Mouse (Mus musculus): ENCODE results near the gene Rptor. TPM values are rescaled to one million over a fixed set of nuclear protein-coding genes. Genes with fewer than 3 reads are reported as not detected.

Rptor gene
- polyA plus RNA-seq, 1 experiment from 2014 or later, result 9.3 TPM

DNA sequence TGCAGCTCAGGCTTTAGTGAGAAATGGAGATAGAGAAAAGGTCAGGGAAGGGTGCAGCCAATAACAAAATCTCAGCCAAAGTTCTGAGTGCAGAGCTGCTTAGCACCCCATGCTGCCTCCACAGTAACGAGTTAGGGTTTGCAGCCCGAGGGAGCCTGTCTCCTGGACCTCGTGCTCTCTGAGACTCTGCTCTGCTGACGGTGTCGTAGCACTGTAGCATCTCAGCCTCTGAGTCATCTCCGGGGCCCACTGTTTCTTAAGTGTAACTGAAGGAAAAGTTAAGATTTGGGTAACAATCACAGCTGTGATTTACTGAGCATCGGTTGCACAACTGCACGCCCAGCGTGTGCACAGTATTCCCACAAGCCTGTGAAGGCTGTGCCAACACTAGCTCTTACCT is 160.2 kb downstream of the Rptor start:
- no peak overlapping the region for H3K27ac ChIP-seq
- no peak overlapping the region for H3K4me2 ChIP-seq
- no peaks in the 10 kb centered on the region for H3K4me1 ChIP-seq
- H3K4me3 ChIP-seq (replicated peaks), result no peak overlapping the region
- ATAC-seq (ENCODE audit: insufficient read depth, low FRiP score, low read depth), result no peak
- 83% methylated on average over 9 of the region's 9 CpGs for WGBS
- H3K36me3 ChIP-seq, result no peaks in the 10 kb centered on the region
- no peak overlapping the region for H3K9ac ChIP-seq
- no peaks in the 10 kb centered on the region for H3K9me3 ChIP-seq
- H3K27me3 ChIP-seq (replicated peaks), result no peaks in the 10 kb centered on the region

DNA sequence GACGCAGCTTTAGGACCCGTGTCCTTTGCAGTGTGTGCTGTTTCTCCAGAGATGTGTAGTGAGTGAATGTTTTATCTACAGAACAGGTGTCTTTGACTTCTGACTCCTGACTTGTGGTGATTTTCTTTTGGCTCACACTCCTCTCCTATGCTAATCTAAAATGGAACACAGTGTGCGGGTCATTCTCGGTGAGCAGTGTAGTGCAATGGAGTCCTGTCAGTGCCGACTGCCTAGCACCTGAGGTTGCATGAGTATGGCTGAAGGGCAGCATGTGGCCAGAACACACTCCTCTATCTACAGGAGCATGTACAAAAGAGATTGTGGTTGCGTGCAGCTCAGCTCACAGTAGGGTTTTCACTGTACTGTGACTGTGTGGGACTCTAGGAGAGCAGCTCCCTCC is 163.3 kb downstream of the Rptor start:
- Histone ChIP-seq H3K27me3 (replicated peaks) (no peaks in the 10 kb centered on the region), H3K36me3 (no peaks in the 10 kb centered on the region), H3K4me1 (no peaks in the 10 kb centered on the region), H3K9me3 (no peaks in the 10 kb centered on the region), H3K9ac (no peak overlapping the region), H3K4me3 (replicated peaks) (no peak overlapping the region), H3K27ac (no peak overlapping the region), H3K4me2 (no peak overlapping the region)
- 87% methylated on average over 6 of the region's 6 CpGs for WGBS
- no peak for ATAC-seq (ENCODE audit: insufficient read depth, low FRiP score, low read depth)

- no peak for ATAC-seq (ENCODE audit: insufficient read depth, low FRiP score, low read depth)
- 86% methylated on average over 5 of the region's 5 CpGs for WGBS
- no peak overlapping the region for H3K4me3 ChIP-seq (replicated peaks)
Measured at GRCm38 (mm10) chr11:119766782-119767459, 164.2 kb downstream of the Rptor start.

GRCm38 (mm10) chr11:119767525-119767924 is 164.8 kb downstream of the Rptor start:
- WGBS, result 72% methylated on average over 6 of the region's 6 CpGs
- Histone ChIP-seq H3K27ac (no peak overlapping the region), H3K4me3 (replicated peaks) (no peak overlapping the region), H3K36me3 (0 out of 2 replicates have a peak, but pooled peaks cover 4% of the 10 kb centered on the region), H3K4me1 (no peaks in the 10 kb centered on the region), H3K4me2 (no peak overlapping the region), H3K27me3 (replicated peaks) (no peaks in the 10 kb centered on the region), H3K9me3 (no peaks in the 10 kb centered on the region), H3K9ac (no peak overlapping the region)
- no peak for ATAC-seq (ENCODE audit: insufficient read depth, low FRiP score, low read depth)

More at GRCm38 (mm10) chr11:119766782-119767459, 164.2 kb downstream of the Rptor start:
- H3K27ac ChIP-seq, result no peak overlapping the region
- no peak overlapping the region for H3K4me2 ChIP-seq
- H3K4me1 ChIP-seq, result no peaks in the 10 kb centered on the region
- no peaks in the 10 kb centered on the region for H3K27me3 ChIP-seq (replicated peaks)
- no peaks in the 10 kb centered on the region for H3K9me3 ChIP-seq
- 0 out of 2 replicates have a peak, but pooled peaks cover 1% of the 10 kb centered on the region for H3K36me3 ChIP-seq
- no peak overlapping the region for H3K9ac ChIP-seq

GRCm38 (mm10) chr11:119768511-119768910 is 165.8 kb downstream of the Rptor start:
- Histone ChIP-seq H3K4me3 (replicated peaks) (no peak overlapping the region), H3K9ac (no peak overlapping the region), H3K27me3 (replicated peaks) (no peaks in the 10 kb centered on the region), H3K4me2 (no peak overlapping the region), H3K9me3 (no peaks in the 10 kb centered on the region), H3K27ac (no peak overlapping the region), H3K36me3 (0 out of 2 replicates have a peak, but pooled peaks cover 4% of the 10 kb centered on the region), H3K4me1 (no peaks in the 10 kb centered on the region)
- WGBS, result 81% methylated on average over 4 of the region's 4 CpGs
- no peak for ATAC-seq (ENCODE audit: insufficient read depth, low FRiP score, low read depth)

GRCm38 (mm10) chr11:119769666-119770065 is 167.0 kb downstream of the Rptor start:
- ATAC-seq (ENCODE audit: insufficient read depth, low FRiP score, low read depth), result no peak
- 59% methylated on average over 4 of the region's 4 CpGs for WGBS
- no peaks in the 10 kb centered on the region for H3K9me3 ChIP-seq
- no peak overlapping the region for H3K4me2 ChIP-seq
- H3K9ac ChIP-seq, result no peak overlapping the region
- H3K27me3 ChIP-seq (replicated peaks), result no peaks in the 10 kb centered on the region
- no peak overlapping the region for H3K4me3 ChIP-seq (replicated peaks)
- no peaks in the 10 kb centered on the region for H3K4me1 ChIP-seq
- 0 out of 2 replicates have a peak, but pooled peaks cover 4% of the 10 kb centered on the region for H3K36me3 ChIP-seq
- no peak overlapping the region for H3K27ac ChIP-seq

DNA sequence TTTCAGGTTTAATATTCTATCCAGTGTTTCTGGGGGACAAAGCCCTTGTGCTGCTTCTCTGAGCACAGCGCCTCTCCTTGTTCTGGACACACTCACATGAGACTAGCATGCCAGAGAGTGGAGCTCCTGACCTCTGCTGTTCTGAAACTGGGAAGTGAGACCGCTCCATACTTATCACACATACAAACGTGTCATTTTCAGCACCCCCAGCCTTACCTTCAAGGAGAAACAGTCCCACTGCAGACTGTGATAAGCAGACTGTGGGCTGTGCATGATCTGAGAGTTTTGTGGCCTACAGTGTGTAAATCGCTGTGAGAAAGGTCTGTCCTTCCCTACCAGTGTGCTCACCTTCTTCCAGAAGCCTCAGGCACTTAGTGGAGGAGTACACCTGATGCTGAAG is 168.3 kb downstream of the Rptor start:
- no peaks in the 10 kb centered on the region for H3K27me3 ChIP-seq (replicated peaks)
- H3K27ac ChIP-seq, result no peak overlapping the region
- 82% methylated on average over 4 of the region's 4 CpGs for WGBS
- H3K9me3 ChIP-seq, result peaks cover 6% of the 10 kb centered on the region; the same call in 1 of the 2 replicates
- H3K4me3 ChIP-seq (replicated peaks), result no peak overlapping the region
- H3K9ac ChIP-seq, result no peak overlapping the region
- no peak for ATAC-seq (ENCODE audit: insufficient read depth, low FRiP score, low read depth)
- no peaks in the 10 kb centered on the region for H3K4me1 ChIP-seq
- 0 out of 2 replicates have a peak, but pooled peaks cover 4% of the 10 kb centered on the region for H3K36me3 ChIP-seq
- H3K4me2 ChIP-seq, result no peak overlapping the region

- H3K4me1 ChIP-seq, result no peaks in the 10 kb centered on the region
- no peaks in the 10 kb centered on the region for H3K27me3 ChIP-seq (replicated peaks)
- H3K4me2 ChIP-seq, result no peak overlapping the region
- 0 out of 2 replicates have a peak, but pooled peaks cover 4% of the 10 kb centered on the region for H3K36me3 ChIP-seq
- 84% methylated on average over 3 of the region's 3 CpGs for WGBS
- no peak overlapping the region for H3K27ac ChIP-seq
- H3K9me3 ChIP-seq, result peaks cover 9% of the 10 kb centered on the region; the same call in 1 of the 2 replicates
- H3K9ac ChIP-seq, result no peak overlapping the region
- no peak for ATAC-seq (ENCODE audit: insufficient read depth, low FRiP score, low read depth)
- no peak overlapping the region for H3K4me3 ChIP-seq (replicated peaks)
Measured at GRCm38 (mm10) chr11:119772896-119773295, 170.2 kb downstream of the Rptor start.

- Histone ChIP-seq H3K4me3 (replicated peaks) (no peak overlapping the region), H3K27ac (no peak overlapping the region), H3K4me1 (no peaks in the 10 kb centered on the region), H3K9ac (no peak overlapping the region), H3K4me2 (no peak overlapping the region), H3K36me3 (0 out of 2 replicates have a peak, but pooled peaks cover 4% of the 10 kb centered on the region), H3K27me3 (replicated peaks) (no peaks in the 10 kb centered on the region), H3K9me3 (peaks cover 9% of the 10 kb centered on the region; the same call in 1 of the 2 replicates)
- whole genome bisulfite sequencing, result 84% methylated on average over 5 of the region's 5 CpGs
- no peak for ATAC-seq (ENCODE audit: insufficient read depth, low FRiP score, low read depth)
Measured at GRCm38 (mm10) chr11:119775076-119775760, 172.5 kb downstream of the Rptor start.

DNA sequence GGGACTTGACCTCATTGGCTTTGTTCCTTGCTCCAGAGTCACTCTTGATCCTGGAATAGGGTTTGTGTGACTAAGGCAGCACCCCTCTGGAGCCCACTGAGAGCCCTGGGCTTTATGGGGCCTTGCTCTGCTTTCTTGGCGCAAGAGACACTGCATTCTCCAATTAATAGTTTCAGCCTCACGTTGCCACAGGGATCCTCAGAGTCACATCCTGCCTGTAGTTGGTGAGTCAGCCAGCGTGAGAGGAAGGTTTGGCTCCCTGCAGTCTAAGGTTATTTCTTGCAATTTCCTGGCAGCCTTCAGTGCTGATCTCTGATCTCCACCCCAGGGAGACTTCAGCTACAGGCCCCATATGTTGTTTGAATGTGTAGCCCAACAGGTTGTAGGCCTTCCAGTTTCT is 174.5 kb downstream of the Rptor start:
- H3K4me3 ChIP-seq (replicated peaks), result no peak overlapping the region
- peaks cover 9% of the 10 kb centered on the region; the same call in 1 of the 2 replicates for H3K9me3 ChIP-seq
- ATAC-seq (ENCODE audit: insufficient read depth, low FRiP score, low read depth), result no peak
- no peaks in the 10 kb centered on the region for H3K27me3 ChIP-seq (replicated peaks)
- no peak overlapping the region for H3K9ac ChIP-seq
- H3K27ac ChIP-seq, result no peak overlapping the region
- H3K4me1 ChIP-seq, result no peaks in the 10 kb centered on the region
- H3K36me3 ChIP-seq, result no peaks in the 10 kb centered on the region
- H3K4me2 ChIP-seq, result no peak overlapping the region
- 71% methylated on average over 3 of the region's 3 CpGs for WGBS

- Histone ChIP-seq H3K4me1 (no peaks in the 10 kb centered on the region), H3K4me2 (no peak overlapping the region), H3K27ac (no peak overlapping the region), H3K36me3 (no peaks in the 10 kb centered on the region), H3K4me3 (replicated peaks) (no peak overlapping the region), H3K9ac (no peak overlapping the region), H3K27me3 (replicated peaks) (no peaks in the 10 kb centered on the region), H3K9me3 (peaks cover 9% of the 10 kb centered on the region; the same call in 1 of the 2 replicates)
- WGBS, result 80% methylated on average over 1 of the region's 1 CpGs
- ATAC-seq (ENCODE audit: insufficient read depth, low FRiP score, low read depth), result no peak
Measured at GRCm38 (mm10) chr11:119777872-119778271, 175.2 kb downstream of the Rptor start.

- no peaks in the 10 kb centered on the region for H3K36me3 ChIP-seq
- H3K27me3 ChIP-seq (replicated peaks), result no peaks in the 10 kb centered on the region
- WGBS, result 79% methylated on average over 8 of the region's 8 CpGs
- H3K4me1 ChIP-seq, result no peaks in the 10 kb centered on the region
- H3K4me3 ChIP-seq (replicated peaks), result no peak overlapping the region
- H3K27ac ChIP-seq, result no peak overlapping the region
- ATAC-seq (ENCODE audit: insufficient read depth, low FRiP score, low read depth), result no peak
- no peak overlapping the region for H3K4me2 ChIP-seq
- H3K9me3 ChIP-seq, result peaks cover 9% of the 10 kb centered on the region; the same call in 1 of the 2 replicates
- H3K9ac ChIP-seq, result no peak overlapping the region
Measured at GRCm38 (mm10) chr11:119780290-119780689, 177.6 kb downstream of the Rptor start.
